Mouse (Mus musculus): ENCODE measurements around the gene Fblim1. TPM values are rescaled to one million over a fixed set of nuclear protein-coding genes. Genes with fewer than 3 reads are reported as not detected.

Gene Fblim1
- polyA plus RNA-seq, 1 experiment from 2014 or later = 55.3 TPM

- Histone ChIP-seq H3K9me3 (no peaks in the 10 kb centered on the region), H3K36me3 (peaks cover 17% of the 10 kb centered on the region), H3K4me2 (peak overlapping the region; percentile 84), H3K9ac (peak overlapping the region; percentile 93), H3K4me3 (peak overlapping the region; percentile 84), H3K27ac (replicated peaks) (peak overlapping the region; percentile 90), H3K4me1 (peaks cover 71% of the 10 kb centered on the region), H3K27me3 (replicated peaks) (no peaks in the 10 kb centered on the region)
- peak; percentile 9; the same call in 1 of the 2 replicates for ATAC-seq (ENCODE audit: extremely low read depth, insufficient number of reproducible peaks, low FRiP score, low TSS enrichment)
- under 1% methylated on average over 47 of the region's 57 CpGs for WGBS
These were observed 6.4 kb downstream of the Fblim1 start for GRCm38 (mm10) chr4:141599251-141600141.

- 2% methylated on average over 9 of the region's 9 CpGs for WGBS
- Histone ChIP-seq H3K9ac (peak overlapping the region; percentile 93), H3K9me3 (no peaks in the 10 kb centered on the region), H3K27ac (replicated peaks) (peak overlapping the region; percentile 90), H3K36me3 (peaks cover 23% of the 10 kb centered on the region), H3K27me3 (replicated peaks) (no peaks in the 10 kb centered on the region), H3K4me3 (peak overlapping the region; percentile 84), H3K4me2 (peak overlapping the region; percentile 84), H3K4me1 (peaks cover 64% of the 10 kb centered on the region)
- no peak for ATAC-seq (ENCODE audit: extremely low read depth, insufficient number of reproducible peaks, low FRiP score, low TSS enrichment)
These were observed 7.0 kb downstream of the Fblim1 start for GRCm38 (mm10) chr4:141598894-141599250.

- H3K27me3 ChIP-seq (replicated peaks) = no peaks in the 10 kb centered on the region
- peak overlapping the region; percentile 84 for H3K4me3 ChIP-seq
- peak overlapping the region; percentile 93 for H3K9ac ChIP-seq
- peak overlapping the region; percentile 84 for H3K4me2 ChIP-seq
- H3K36me3 ChIP-seq = peaks cover 28% of the 10 kb centered on the region
- 1% methylated on average over 19 of the region's 19 CpGs for WGBS
- no peaks in the 10 kb centered on the region for H3K9me3 ChIP-seq
- H3K27ac ChIP-seq (replicated peaks) = peak overlapping the region; percentile 90
- no peak for ATAC-seq (ENCODE audit: extremely low read depth, insufficient number of reproducible peaks, low FRiP score, low TSS enrichment)
- H3K4me1 ChIP-seq = peaks cover 59% of the 10 kb centered on the region
These were observed 7.5 kb downstream of the Fblim1 start for GRCm38 (mm10) chr4:141598199-141598893.

GRCm38 (mm10) chr4:141596700-141597328, 9.1 kb downstream of the Fblim1 start:
- 78% methylated on average over 8 of the region's 8 CpGs for WGBS
- Histone ChIP-seq H3K4me2 (no peak overlapping the region), H3K27me3 (replicated peaks) (no peaks in the 10 kb centered on the region), H3K4me3 (no peak overlapping the region), H3K9ac (peak overlapping the region; percentile 44), H3K27ac (replicated peaks) (no peak overlapping the region; the same call in 1 of the 2 replicates), H3K4me1 (peaks cover 44% of the 10 kb centered on the region), H3K36me3 (peaks cover 43% of the 10 kb centered on the region), H3K9me3 (no peaks in the 10 kb centered on the region)
- no peak for ATAC-seq (ENCODE audit: extremely low read depth, insufficient number of reproducible peaks, low FRiP score, low TSS enrichment)

GRCm38 (mm10) chr4:141595605-141596268, 10.2 kb downstream of the Fblim1 start:
- Histone ChIP-seq H3K9me3 (no peaks in the 10 kb centered on the region), H3K9ac (no peak overlapping the region), H3K27ac (replicated peaks) (no peak overlapping the region), H3K36me3 (peaks cover 54% of the 10 kb centered on the region), H3K4me1 (peaks cover 33% of the 10 kb centered on the region), H3K4me3 (no peak overlapping the region), H3K4me2 (no peak overlapping the region), H3K27me3 (replicated peaks) (no peaks in the 10 kb centered on the region)
- ATAC-seq (ENCODE audit: extremely low read depth, insufficient number of reproducible peaks, low FRiP score, low TSS enrichment) = no peak
- 79% methylated on average over 9 of the region's 9 CpGs for WGBS

GRCm38 (mm10) chr4:141595138-141595537, 10.8 kb downstream of the Fblim1 start:
- Histone ChIP-seq H3K27ac (replicated peaks) (no peak overlapping the region), H3K4me3 (no peak overlapping the region), H3K9ac (no peak overlapping the region), H3K27me3 (replicated peaks) (no peaks in the 10 kb centered on the region), H3K9me3 (no peaks in the 10 kb centered on the region), H3K4me2 (no peak overlapping the region), H3K36me3 (peaks cover 60% of the 10 kb centered on the region), H3K4me1 (peaks cover 27% of the 10 kb centered on the region)
- ATAC-seq (ENCODE audit: extremely low read depth, insufficient number of reproducible peaks, low FRiP score, low TSS enrichment) = no peak
- WGBS = 88% methylated on average over 11 of the region's 11 CpGs

- H3K9me3 ChIP-seq = no peaks in the 10 kb centered on the region
- no peak overlapping the region for H3K27ac ChIP-seq (replicated peaks)
- H3K36me3 ChIP-seq = peaks cover 96% of the 10 kb centered on the region
- no peak overlapping the region for H3K4me2 ChIP-seq
- H3K9ac ChIP-seq = no peak overlapping the region
- H3K4me1 ChIP-seq = no peaks in the 10 kb centered on the region; the same call in 1 of the 2 replicates
- 21% methylated on average over 3 of the region's 3 CpGs for WGBS
- H3K27me3 ChIP-seq (replicated peaks) = no peaks in the 10 kb centered on the region
- no peak overlapping the region for H3K4me3 ChIP-seq
- ATAC-seq (ENCODE audit: extremely low read depth, insufficient number of reproducible peaks, low FRiP score, low TSS enrichment) = no peak
These were observed 14.3 kb downstream of the Fblim1 start for GRCm38 (mm10) chr4:141591547-141591946.

GRCm38 (mm10) chr4:141583919-141584318, 22.0 kb downstream of the Fblim1 start:
- 85% methylated on average over 8 of the region's 8 CpGs for WGBS

GRCm38 (mm10) chr4:141581051-141581450, 24.8 kb downstream of the Fblim1 start:
- Histone ChIP-seq H3K4me1 (peaks cover 8% of the 10 kb centered on the region), H3K4me3 (no peak overlapping the region)
- WGBS = 87% methylated on average over 13 of the region's 13 CpGs

More at GRCm38 (mm10) chr4:141583919-141584318, 22.0 kb downstream of the Fblim1 start:
- H3K27me3 ChIP-seq (replicated peaks) = no peaks in the 10 kb centered on the region
- peaks cover 95% of the 10 kb centered on the region for H3K36me3 ChIP-seq
- ATAC-seq (ENCODE audit: extremely low read depth, insufficient number of reproducible peaks, low FRiP score, low TSS enrichment) = no peak
- H3K4me2 ChIP-seq = no peak overlapping the region
- H3K27ac ChIP-seq (replicated peaks) = no peak overlapping the region
- H3K9ac ChIP-seq = no peak overlapping the region
- no peaks in the 10 kb centered on the region for H3K9me3 ChIP-seq
- H3K4me1 ChIP-seq = peaks cover 3% of the 10 kb centered on the region
- no peak overlapping the region for H3K4me3 ChIP-seq

GRCm38 (mm10) chr4:141578833-141579232, 27.1 kb downstream of the Fblim1 start:
- Histone ChIP-seq H3K36me3 (peaks cover 76% of the 10 kb centered on the region), H3K4me2 (no peak overlapping the region), H3K9ac (no peak overlapping the region), H3K27ac (replicated peaks) (peak overlapping the region; percentile 56), H3K4me1 (peaks cover 16% of the 10 kb centered on the region), H3K27me3 (replicated peaks) (no peaks in the 10 kb centered on the region), H3K4me3 (no peak overlapping the region), H3K9me3 (no peaks in the 10 kb centered on the region)
- 27% methylated on average over 3 of the region's 3 CpGs for WGBS
- no peak for ATAC-seq (ENCODE audit: extremely low read depth, insufficient number of reproducible peaks, low FRiP score, low TSS enrichment)

More at GRCm38 (mm10) chr4:141581051-141581450, 24.8 kb downstream of the Fblim1 start:
- Histone ChIP-seq H3K36me3 (peaks cover 96% of the 10 kb centered on the region), H3K27ac (replicated peaks) (no peak overlapping the region), H3K9ac (no peak overlapping the region), H3K9me3 (no peaks in the 10 kb centered on the region), H3K27me3 (replicated peaks) (no peaks in the 10 kb centered on the region), H3K4me2 (no peak overlapping the region)
- no peak for ATAC-seq (ENCODE audit: extremely low read depth, insufficient number of reproducible peaks, low FRiP score, low TSS enrichment)

- ATAC-seq (ENCODE audit: extremely low read depth, insufficient number of reproducible peaks, low FRiP score, low TSS enrichment) = no peak
- no peak overlapping the region for H3K27ac ChIP-seq (replicated peaks)
- H3K27me3 ChIP-seq (replicated peaks) = no peaks in the 10 kb centered on the region
- no peak overlapping the region for H3K4me3 ChIP-seq
- no peak overlapping the region for H3K4me2 ChIP-seq
- no peaks in the 10 kb centered on the region for H3K9me3 ChIP-seq
- 86% methylated on average over 7 of the region's 7 CpGs for WGBS
- H3K9ac ChIP-seq = no peak overlapping the region
- peaks cover 28% of the 10 kb centered on the region for H3K4me1 ChIP-seq
- H3K36me3 ChIP-seq = peaks cover 57% of the 10 kb centered on the region
These were observed 29.0 kb downstream of the Fblim1 start for GRCm38 (mm10) chr4:141576877-141577276.

Measured in heart, embryonic 13.5 days (tissue).